Mouse (Mus musculus): ENCODE measurements around the gene Rfx2.

Gene Rfx2

DNA sequence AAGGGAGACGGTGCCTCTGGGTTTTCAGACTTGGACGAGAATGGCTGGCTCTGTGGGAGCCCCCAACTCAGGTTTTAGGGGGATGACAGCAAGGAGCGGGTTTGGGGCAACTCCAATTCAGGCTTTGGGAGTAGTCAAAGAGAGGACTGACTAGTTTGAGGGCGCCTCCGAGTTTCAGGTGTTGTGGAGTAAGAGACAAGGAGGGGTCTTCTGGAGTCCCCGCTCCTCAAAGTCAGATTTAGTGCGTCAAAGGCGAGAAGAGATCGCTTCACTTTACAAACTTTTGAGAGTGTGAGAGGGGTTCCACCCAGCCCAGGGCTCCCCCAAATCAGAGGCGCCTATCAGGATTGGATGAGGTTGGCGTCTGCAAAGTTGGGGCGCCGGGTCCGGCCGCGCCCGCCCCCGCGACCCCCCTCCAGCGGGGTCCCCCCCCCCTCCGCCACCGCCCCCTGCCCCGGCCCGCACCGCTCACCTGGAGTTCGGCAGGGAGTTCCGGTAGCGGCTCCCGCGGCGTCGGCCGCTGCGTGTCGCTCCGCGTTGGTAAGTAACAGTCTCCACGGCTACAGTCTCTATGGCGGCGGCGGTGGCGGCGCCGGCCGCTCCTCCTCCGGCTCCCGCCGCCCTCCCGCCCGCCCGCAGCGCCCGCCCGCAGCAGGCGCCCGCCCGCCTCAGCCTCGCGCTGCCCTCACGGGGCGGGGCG is at the start of gene Rfx2:
Gene Rfx2, minus strand, starts transcription at position 603 of the 700 bp plus-strand sequence.
- WGBS: under 1% methylated on average over 37 of the region's 62 CpGs

DNA sequence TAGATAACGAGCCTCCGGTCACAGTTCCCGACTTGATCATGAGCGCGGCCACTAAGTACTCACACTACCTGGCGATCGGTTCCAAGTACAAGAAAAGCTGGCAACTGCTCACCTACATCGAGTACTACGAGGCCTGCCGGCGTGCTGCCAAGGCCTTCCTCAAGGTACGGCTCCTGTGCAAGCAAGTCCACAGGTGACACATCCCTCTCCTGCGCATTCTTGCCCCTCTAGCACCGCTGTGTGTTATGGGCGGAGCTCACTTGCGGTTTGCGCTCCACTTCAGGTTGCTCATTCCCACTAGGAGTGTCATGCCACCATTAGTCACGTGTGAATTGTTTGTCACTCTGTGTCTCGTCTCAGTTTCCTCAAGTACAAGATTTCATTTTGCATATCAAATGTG is 46.6 kb upstream of the Rfx2 start:
- 94% methylated on average over 19 of the region's 19 CpGs for WGBS

DNA sequence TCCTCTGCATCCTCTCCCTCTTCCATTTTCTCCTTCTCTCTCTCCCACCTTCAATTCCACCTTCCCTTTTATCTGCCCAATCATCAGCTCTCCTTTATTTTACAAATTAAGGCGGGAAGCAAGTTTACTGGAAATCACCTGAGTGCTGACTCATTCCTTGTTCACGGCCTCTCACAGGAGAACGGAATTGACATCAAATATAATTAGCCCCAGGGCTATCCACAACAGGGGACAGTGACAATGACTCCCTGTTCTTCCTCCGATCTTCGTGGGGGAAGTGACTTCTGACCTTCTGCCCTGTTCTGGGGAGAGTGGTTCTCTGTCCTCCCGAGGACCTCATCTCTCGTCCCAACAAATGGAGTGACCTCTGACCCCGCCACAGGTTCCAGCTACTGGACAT is 46.2 kb upstream of the Rfx2 start:
- WGBS: 70% methylated on average over 8 of the region's 8 CpGs

DNA sequence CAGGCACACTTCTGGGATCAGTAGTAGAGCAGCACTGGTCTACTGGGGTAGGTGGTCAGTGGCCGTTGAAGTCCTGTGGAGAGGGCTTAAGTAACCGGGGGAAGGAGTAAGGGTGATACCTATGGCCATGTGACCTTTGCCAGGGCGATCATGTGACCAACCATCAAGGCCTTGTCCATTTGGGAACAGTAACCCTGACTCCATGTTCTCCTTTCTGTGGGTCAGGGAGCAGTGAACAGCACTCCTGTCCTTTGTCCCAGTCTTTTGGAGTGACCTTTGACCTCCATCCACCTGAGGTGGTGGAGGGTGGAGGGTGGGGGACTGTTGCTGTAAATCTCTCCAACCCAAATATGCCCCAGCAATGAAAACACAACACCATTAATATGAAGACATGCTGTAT is 45.7 kb upstream of the Rfx2 start:
- 84% methylated on average over 3 of the region's 3 CpGs for WGBS

DNA sequence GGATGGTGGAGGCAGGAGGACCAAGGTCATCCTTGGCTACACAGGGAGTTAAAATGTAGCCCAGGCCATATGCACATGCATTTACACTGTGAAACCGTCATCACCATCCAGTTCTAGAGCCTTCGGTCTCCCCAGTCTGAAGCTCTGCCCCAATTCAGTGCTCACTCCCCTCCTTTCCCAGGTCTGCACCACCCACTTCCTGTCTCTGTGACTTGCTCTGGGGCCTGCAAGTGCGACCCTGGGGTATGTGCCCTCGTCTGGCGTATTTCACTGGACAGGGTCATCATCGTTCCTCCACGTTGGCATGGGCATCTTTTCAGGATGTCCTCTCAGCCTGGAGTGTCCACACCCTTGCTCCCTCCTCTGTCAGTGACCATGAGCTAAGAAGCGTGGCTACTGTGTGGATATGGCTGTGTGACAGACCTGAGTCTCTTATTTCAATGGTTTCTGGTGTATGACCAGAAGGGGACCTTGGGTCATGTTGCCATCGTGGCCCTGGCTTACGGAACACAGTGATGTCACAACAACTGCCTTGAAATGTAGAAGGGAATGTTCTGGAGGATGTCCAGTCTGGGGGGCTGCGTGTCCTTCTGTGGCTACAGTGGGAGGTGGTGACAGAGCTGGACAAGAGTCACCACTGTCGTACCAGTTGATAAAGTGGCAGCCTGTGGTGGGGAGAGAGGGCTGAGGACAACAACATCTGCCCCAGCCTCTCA is 44.3 kb upstream of the Rfx2 start, which contains the start of gene 1700061G19Rik:
Gene 1700061G19Rik, plus strand, starts transcription at position 542 of the 716 bp plus-strand sequence.
- WGBS: 90% methylated on average over 12 of the region's 12 CpGs

DNA sequence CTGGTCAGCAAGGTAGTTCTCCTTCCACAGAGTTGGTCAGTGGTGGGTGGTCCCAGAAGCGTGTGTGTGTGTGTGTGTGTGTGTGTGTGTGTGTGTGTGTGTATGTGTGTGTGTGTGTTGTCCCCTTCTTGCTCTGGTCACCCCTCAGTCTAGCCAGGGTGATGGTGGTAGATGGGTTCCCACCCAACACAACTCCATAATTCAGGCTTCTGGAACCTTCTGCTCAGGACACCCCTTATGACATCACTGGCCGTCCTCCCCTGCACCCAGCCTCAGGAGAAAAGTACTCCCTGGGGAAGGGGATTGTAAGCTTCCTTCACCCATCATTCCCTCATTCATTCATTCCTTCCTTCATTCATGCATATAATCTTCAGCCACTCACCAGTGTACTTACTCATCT is 43.4 kb upstream of the Rfx2 start, which contains the start of gene Acsbg2:
Gene Acsbg2, minus strand, starts transcription at position 211 of the 400 bp plus-strand sequence.
- WGBS: 92% methylated on average over 2 of the region's 2 CpGs

DNA sequence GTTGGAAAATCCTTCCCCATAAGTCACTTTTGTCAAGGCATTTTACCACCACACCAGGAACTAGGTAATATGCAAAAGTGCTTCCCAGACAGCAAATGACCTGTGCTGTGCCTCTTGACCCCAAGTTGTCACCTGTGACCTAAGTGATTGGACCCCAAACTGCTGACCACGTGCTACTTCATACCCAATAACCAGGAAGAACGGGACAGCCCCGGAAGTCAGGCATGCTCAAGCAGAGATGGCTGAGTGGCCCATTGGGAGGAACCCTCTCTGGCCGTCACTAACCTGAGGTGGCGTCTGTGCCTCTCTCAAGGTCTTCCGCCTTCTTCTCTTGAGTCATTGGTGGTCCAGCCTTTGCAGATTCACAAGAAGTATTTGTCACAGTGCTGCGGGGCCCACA is 41.7 kb upstream of the Rfx2 start:
- WGBS: 80% methylated on average over 7 of the region's 7 CpGs

DNA sequence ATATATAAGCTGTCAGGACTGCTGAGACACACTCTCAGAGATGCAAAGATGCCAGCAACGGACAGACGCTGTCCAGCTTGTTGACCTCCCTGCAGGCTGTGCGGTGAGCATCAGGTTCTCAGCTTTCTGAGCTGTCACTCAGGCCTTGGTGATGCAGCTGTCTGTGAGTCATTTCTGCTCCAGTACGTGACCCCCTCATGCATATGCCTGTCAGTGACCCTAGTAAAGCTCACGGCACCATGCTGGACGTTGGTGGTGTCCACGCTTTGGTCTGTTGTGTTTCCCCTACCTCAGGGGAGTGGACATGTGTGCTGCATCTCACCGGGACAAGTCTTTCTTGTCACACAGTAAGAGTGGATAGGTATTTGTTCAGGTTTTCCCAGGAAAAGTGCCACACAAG is 41.0 kb upstream of the Rfx2 start:
- 83% methylated on average over 8 of the region's 8 CpGs for WGBS

DNA sequence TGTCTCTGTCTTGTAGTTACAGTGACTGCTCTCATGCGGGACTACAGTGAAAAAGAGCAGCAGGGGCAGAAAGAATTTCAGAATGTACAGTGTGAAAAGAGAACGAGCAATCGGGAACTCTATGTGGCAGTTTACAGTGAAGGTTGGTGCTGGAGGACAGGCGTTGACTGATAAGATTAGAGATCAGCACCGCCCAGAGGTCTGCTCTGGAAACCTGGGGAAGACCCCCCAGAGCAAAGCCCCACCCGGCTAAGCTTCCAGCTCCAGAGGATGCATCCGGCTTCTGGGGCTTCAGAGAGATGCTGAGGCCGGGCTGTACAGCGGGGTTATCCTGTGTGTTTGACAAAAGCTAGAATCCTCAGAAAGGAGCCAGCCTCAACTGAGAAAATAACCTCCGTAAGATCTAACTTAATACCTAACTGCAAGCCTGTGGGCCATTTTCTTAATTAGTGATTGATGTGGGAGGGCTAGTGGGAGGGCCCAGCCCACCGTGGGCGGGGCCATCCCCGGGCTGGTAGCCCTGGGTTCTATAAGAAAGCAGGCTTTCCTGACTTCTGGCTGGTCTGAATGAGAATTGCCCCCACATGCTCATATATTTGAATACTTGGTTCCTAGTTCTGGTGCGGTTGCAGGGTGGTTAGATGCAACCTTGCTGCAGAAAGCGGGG is 39.6 kb upstream of the Rfx2 start:
- WGBS: 71% methylated on average over 15 of the region's 15 CpGs

DNA sequence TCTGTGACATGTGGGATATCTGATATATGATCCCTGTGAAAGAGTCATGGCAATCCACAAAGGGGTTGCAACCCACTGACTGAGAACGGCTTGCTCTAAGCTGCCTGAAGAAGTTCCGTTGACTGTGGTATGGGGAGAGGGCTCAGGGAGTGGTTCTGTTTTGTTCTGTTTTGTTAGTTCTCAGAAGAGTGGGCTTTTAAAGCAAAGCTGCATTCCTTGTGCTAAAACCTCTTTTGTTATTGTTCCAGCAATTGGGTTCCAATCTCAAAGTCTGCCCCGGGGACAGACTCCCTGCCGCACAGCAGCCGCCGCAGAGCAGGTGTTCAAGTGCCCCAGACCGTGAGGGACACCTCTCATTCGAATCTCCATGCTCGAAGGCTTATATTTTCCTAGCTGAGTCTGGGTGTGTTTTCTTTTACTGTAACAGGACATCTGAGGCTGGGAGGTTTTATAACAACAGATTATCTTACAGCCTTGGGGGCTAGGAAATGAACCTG is 38.7 kb upstream of the Rfx2 start:
- WGBS: 67% methylated on average over 9 of the region's 9 CpGs

DNA sequence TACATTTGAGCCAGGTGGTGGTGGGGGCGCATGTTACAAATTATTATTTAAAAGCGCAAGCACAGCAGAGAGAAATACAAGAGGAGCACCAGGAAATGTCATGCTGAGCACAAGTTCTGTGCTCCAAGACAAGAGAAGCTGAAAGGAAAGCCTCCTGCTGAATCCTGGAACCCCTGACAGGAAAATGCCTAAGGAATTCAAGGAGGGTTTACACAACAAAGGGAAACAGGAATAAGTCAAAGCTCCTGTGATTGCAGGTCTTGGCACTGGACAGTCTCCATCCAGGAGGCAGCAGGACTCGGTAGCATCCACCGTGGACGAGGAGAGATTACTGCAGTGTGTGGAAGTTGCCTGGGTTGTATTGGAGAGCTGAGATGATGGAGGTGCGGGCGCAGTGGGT is 35.3 kb upstream of the Rfx2 start:
- 68% methylated on average over 7 of the region's 7 CpGs for WGBS

DNA sequence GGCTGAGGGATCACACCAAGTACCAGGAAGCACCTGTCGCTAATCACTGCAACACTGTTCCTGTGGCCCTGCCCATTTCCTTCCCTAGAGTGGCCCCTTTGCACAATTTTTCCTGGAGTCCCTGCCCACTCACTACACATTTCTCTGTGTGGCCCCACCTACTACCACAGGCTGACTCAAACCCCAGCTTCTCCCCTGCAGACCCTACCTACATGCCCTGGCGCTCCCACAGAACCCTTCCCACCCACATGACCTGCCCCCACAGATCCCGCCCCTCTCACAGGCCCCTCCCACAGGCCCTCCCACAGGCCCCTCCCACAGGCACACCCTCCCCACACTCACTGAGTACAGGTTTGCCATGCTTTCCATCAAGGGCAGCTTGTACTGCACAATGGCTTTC is 30.4 kb upstream of the Rfx2 start:
- WGBS: 72% methylated on average over 3 of the region's 3 CpGs

DNA sequence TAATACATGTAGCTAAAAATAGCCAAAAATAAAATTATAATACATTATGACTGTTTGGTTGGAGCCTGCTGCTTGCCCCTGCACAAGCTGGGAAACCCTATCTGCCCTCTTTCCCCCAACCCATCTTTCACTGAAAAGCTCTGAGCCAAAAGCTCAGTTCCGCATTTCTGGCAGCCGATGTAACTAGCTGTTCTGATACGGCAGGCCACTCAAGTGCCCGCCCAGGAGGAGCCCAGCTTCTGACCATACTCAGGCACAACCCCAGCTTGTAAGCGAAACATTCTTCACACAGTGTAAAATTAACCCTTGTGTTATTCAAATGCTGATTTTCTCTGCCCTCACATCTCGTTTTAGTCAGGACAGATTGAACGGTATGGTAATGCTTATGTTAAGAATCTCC is 28.1 kb upstream of the Rfx2 start:
- WGBS: 50% methylated on average over 7 of the region's 7 CpGs

DNA sequence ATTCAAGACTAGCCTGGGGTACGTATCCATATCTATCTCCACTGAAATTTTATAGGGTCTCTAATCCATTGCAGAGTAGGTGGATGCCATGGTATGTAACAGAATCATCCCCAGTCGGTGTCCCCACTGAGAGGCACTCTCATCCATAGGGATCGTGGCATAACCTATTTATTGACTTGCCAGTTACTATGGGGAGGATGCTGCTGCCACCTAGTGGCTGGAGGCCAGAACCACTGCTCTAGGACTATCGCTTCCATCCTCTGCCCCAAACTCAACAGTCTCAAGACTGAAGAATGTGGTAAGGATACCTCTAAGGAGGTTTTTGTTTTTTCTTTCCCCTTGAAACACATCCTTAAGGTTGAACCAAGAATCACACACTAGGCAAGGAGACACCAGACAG is 27.4 kb upstream of the Rfx2 start:
- 59% methylated on average over 4 of the region's 4 CpGs for WGBS

DNA sequence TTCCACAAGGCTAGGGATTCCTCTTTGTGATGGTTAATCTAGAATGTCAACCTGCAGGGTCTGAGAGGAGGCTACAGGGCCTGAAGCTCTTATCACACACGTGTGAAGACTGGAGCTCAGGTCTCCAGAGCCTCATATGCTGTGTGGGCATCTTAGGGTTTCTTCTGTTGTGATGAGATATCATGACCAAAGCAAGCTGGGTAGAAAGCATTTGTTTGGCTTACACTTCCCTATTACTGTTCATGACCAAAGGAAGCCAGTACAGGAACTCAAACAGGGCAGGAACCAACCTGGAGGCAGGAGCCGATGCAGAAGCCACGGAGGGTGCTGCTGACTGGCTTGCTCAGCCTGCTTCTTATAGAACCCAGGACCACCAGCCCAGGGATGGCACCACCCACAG is 24.6 kb upstream of the Rfx2 start:
- WGBS: 77% methylated on average over 3 of the region's 3 CpGs

DNA sequence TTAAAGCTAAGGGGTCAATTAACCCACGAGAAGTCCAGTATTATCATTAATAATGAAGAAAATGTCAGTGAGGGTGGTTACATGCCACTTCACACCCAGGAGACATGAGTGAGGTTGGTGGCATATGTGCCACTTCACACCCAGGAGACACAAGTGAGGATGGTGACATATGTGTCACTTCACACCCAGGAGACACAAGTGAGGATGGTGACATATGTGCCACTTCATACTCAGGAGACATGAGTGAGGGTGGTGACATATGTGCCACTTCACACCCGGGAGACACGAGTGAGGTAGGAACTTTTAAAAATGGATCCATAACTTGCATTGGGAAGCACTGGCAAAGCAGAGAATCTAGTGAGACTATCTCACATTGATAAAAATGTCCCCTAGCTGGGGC is 20.4 kb upstream of the Rfx2 start:
- 52% methylated on average over 3 of the region's 3 CpGs for whole genome bisulfite sequencing

DNA sequence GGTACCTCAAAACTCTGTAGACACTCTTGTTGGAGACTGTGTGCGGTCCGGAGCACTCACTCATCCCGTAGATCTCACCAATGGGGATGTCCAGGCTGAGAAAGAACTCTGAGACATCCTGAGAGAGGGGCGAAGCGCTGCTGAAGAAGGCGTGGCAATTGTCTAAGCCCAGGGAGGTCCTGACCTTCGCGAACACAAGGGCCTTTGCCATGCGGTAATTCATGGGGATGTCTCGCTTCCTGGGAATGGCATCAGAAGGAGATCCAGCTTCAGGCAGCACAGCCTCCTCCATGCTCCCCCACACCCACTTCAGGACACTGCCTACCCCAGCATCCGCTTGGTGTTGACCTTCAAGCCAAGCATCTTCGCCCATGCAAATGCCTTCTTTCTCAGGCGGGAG is 18.9 kb upstream of the Rfx2 start:
- WGBS: 93% methylated on average over 13 of the region's 13 CpGs

DNA sequence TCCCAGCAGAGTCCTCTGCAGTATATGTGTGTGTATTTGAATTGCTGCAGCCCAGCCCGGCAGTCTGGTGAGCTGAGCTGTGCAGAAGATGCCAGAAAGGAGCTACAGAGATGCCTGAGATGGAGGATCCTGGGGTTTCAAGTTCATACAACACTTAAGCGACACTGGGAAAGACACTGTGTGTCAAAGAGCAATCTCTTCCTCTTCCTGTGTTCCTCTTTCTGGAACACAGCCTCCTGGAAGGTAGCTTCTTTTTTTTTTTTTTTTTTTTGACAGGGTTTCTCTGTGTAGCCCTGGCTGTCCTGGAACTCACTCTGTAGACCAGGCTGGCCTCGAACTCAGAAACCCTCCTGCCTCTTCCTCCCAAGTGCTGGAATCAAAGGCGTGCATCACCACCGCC is 18.0 kb upstream of the Rfx2 start:
- 90% methylated on average over 5 of the region's 5 CpGs for WGBS

DNA sequence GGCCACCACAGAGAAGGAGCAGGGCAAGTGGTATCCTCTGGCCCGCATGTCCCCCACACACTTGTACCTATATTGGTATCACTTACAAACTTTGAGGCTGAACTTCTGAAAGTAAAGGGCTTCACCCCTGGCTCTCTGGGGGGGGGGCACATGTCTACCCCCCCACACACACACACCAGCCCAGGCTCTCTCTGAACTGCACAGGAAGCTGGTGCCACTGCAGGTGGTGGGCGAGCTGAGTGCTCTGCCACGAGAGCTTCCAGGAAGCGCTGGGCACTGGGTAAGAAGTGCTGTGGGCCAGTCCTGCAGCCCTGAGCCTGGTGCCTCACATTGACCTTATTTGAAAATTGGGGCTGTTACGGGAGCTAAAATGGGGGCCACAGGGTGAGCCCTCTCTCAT is 12.9 kb upstream of the Rfx2 start:
- 89% methylated on average over 5 of the region's 5 CpGs for WGBS

DNA sequence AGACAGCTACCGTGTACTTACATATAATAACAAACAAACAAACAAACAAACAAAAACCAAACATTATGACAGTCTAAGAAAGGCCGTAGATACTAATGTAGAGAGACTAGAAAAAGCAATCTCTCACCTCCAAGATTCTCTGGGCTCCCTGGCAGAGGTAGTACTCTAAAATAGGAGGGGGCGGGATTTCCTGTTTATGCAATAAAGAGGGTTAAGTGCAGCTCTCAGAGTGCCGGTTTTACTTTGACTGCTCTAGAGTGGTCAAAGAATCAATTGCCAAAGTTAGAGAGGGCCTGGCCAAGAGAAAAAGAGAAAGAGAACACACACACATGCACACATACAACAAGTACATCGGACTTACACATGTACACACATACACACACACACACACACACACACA is 11.4 kb upstream of the Rfx2 start:
- WGBS: 78% methylated on average over 5 of the region's 5 CpGs

DNA sequence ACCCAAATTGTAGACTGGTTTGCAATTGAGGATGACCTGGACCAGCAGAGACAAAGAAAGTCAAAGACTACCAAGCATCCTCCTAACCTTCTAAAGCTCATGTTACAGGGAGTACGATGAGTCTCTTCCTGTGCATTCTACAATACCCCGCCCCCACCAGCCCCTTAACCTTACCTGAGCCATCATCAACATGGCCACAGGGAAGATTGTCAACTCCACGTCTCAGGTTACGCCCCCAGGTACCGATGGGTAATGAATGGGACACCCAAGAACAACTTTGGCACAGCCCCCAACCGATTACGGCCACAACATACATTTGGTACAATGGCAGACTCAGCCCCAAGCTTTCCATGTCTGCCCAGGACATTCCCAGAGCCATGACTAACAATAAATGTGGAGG is 9.7 kb upstream of the Rfx2 start:
- WGBS: 83% methylated on average over 7 of the region's 7 CpGs

DNA sequence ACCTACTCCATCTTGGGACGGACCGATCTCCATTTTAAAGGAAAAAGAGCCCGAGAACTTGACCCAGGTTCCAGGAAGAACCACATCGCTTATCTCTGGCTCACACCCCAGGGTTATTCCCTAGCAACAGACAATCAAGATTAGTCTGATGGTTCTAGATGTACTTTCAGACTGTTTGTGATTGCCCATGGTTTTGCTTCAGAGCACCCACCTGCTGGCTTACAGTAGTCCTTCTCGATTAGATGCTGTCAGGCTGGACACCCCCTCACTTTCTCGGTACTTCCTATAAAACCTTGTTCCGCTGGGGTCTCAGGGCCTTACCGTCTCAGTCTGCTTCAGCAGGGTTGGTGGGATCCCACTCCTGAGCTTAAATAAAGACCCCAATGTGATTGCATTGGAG is 5.5 kb upstream of the Rfx2 start:
- WGBS: 91% methylated on average over 8 of the region's 8 CpGs

DNA sequence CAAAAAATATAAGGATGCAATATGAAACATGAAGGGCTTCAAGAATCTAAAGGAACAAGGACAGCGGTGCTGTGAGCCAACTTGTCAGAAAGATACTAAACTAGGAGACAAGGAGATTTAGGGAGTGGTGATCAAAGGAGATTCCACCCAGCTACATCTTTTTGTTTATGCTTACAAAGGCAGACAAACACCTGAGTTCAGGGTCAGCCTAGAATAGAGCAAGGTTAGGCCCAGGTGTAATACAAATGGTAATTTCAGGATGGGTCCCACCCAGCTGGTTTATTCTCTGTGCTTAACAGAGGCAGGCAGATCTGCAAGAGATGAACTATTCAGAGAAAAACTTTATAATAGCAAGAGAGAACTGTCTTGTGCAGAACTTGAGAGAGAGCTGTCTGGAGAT is 2.6 kb upstream of the Rfx2 start:
- 98% methylated on average over 1 of the region's 1 CpGs for WGBS
